Mouse (Mus musculus) G1E (cell line): ENCODE measurements around the gene Rmdn2.

ENCODE experiments used
- CTCF ChIP-seq: IDR thresholded peaks from 2 replicates; pipeline ENCODE4 v1.5.1; 2012; ENCODE audit warnings: low read depth, low read length, inconsistent platforms, mixed read lengths
- GATA1 ChIP-seq: IDR thresholded peaks from 2 replicates; pipeline ENCODE4 v1.6.1; 2012; ENCODE audit warnings: borderline replicate concordance, low read length, inconsistent platforms, mixed read lengths

GRCm38 (mm10) chr17:79708168-79708567 lies 96.5 kb downstream of the Rmdn2 start:
- TF ChIP-seq CTCF (no peak), GATA1 (no peak)
